Mouse (Mus musculus): ENCODE results near the gene Adam11. TPM values are rescaled to one million over a fixed set of nuclear protein-coding genes. Genes with fewer than 3 reads are reported as not detected.
A peak's percentile ranks its signal among the peaks of the same experiment; 100 is the strongest.
"Not testable (repeated sequence)": the region's sequence is repeated elsewhere in the genome, so short reads cannot be mapped to it uniquely, and the experiment has no call there.

Adam11 gene
- 40.1 and 47.0 TPM in 2 replicates for polyA plus RNA-seq (2015; fragmentation: Nextera tagmentation; extraction: Ambion mirVana)

DNA sequence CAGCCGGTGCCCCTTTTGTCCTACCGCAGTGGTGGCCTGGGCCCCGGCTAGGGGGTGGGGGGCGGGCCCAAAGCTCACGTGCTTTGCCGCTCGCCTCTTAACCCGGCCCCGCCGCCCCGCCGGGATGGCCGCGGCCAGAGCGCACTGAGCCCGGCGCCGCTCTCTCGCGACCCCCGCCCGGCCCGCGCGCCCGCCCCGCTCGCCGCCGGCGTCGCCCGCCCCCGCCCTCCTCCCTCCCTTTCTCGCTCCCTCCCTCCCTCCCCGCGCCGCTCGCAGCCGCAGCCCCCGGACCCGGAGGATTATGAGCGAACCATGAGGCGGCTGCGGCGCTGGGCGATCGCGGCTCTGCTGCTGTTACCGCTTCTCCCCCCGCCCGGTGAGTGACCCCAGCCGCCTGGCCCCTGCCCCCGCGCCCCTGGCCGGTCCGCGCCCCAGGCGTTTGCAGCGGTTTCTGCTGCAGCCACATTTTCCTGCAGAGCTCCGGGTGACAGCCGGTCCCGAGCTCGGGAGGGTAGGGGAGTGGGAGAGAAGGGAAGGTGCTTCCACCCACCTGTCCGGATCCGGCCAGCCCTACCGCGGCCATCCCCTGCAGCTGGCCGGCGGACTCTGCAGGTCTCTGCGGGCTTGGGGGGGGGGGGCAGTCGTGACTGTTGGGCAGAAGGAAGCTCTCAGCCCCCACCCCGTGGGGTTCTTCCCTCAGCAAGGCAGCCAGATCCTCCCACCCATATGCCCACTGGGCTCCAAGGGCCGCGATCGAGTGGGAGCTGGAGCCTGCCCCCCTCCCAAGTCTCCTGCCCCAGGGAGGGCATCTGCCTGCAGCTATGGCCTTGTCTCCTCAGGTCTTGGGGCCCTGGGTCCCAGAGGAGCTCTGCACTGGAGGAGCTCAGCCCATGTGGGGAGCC is at the start of gene Adam11:
Gene Adam11 (plus strand): TSS at position 131 of the 902 bp plus-strand sequence.
- Histone ChIP-seq H3K27me3 (peaks cover 13% of the 10 kb centered on the region), H3K9ac (peak within 1 kb of the TSS; percentile 94), H3K4me3 (peak within 1 kb of the TSS; percentile 72), H3K4me1 (replicated peaks) (peaks cover 26% of the 10 kb centered on the region), H3K4me2 (peak within 1 kb of the TSS; percentile 96), H3K27ac (replicated peaks) (peak within 1 kb of the TSS; percentile 87), H3K9me3 (no peaks in the 10 kb centered on the region), H3K36me3 (no peaks in the 10 kb centered on the region)
- peak; percentile 55; the same call in 1 of the 2 replicates for ATAC-seq (ENCODE audit: low read depth)
- under 1% methylated on average over 40 of the region's 76 CpGs for WGBS

DNA sequence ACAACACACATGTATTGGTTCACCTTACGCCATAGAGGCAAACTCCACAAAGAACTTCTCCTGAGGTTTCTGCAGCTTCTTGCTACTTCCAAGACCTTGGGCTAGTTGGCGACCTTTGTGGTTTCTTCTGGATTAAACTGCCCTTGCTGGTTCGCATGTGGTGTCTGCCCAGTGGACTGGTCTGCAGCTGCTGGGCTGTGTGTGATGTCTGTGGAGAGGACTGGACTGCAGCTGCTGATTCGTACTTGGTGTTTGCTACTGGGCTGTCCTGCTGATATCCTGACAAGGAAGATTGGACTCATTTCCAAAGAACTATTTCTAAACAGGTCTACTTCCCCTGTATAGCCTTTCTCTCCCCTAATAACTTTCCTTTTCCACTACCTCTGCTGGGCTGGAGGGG is 48.8 kb upstream of the Adam11 start:
- Histone ChIP-seq H3K27ac (replicated peaks) (no peak overlapping the region), H3K36me3 (no peaks in the 10 kb centered on the region), H3K4me1 (replicated peaks) (no peaks in the 10 kb centered on the region), H3K4me3 (no peak overlapping the region), H3K9ac (no peak overlapping the region), H3K9me3 (peaks cover 2% of the 10 kb centered on the region; the same call in 1 of the 2 replicates), H3K27me3 (no peaks in the 10 kb centered on the region), H3K4me2 (no peak overlapping the region)
- no peak for ATAC-seq (ENCODE audit: low read depth)
- WGBS = 95% methylated on average over 4 of the region's 4 CpGs

- H3K36me3 ChIP-seq; H3K9me3 ChIP-seq; ATAC-seq (ENCODE audit: low read depth); H3K9ac ChIP-seq; H3K27ac ChIP-seq (replicated peaks); H3K4me3 ChIP-seq; H3K4me1 ChIP-seq (replicated peaks); H3K27me3 ChIP-seq; H3K4me2 ChIP-seq: not testable (repeated sequence)
- WGBS = 87% methylated on average over 2 of the region's 2 CpGs
Measured at GRCm38 (mm10) chr11:102714578-102714977, 46.7 kb upstream of the Adam11 start.

- 75% methylated on average over 7 of the region's 7 CpGs for whole genome bisulfite sequencing
- H3K36me3 ChIP-seq = no peaks in the 10 kb centered on the region
- no peak overlapping the region for H3K27ac ChIP-seq (replicated peaks)
- no peaks in the 10 kb centered on the region for H3K4me1 ChIP-seq (replicated peaks)
- ATAC-seq (ENCODE audit: low read depth) = no peak
- no peak overlapping the region for H3K4me3 ChIP-seq
- H3K9me3 ChIP-seq = peaks cover 5% of the 10 kb centered on the region
- H3K9ac ChIP-seq = no peak overlapping the region
- no peaks in the 10 kb centered on the region for H3K27me3 ChIP-seq
- H3K4me2 ChIP-seq = no peak overlapping the region
Measured at GRCm38 (mm10) chr11:102716135-102716534, 45.1 kb upstream of the Adam11 start.

GRCm38 (mm10) chr11:102725574-102725973 is 35.7 kb upstream of the Adam11 start:
- H3K4me2 ChIP-seq = no peak overlapping the region
- no peaks in the 10 kb centered on the region for H3K4me1 ChIP-seq (replicated peaks)
- no peaks in the 10 kb centered on the region for H3K27me3 ChIP-seq
- H3K27ac ChIP-seq (replicated peaks) = no peak overlapping the region
- ATAC-seq (ENCODE audit: low read depth) = no peak
- no peaks in the 10 kb centered on the region for H3K9me3 ChIP-seq
- WGBS = 42% methylated on average over 3 of the region's 3 CpGs
- H3K9ac ChIP-seq = no peak overlapping the region
- H3K4me3 ChIP-seq = no peak overlapping the region
- H3K36me3 ChIP-seq = no peaks in the 10 kb centered on the region

DNA sequence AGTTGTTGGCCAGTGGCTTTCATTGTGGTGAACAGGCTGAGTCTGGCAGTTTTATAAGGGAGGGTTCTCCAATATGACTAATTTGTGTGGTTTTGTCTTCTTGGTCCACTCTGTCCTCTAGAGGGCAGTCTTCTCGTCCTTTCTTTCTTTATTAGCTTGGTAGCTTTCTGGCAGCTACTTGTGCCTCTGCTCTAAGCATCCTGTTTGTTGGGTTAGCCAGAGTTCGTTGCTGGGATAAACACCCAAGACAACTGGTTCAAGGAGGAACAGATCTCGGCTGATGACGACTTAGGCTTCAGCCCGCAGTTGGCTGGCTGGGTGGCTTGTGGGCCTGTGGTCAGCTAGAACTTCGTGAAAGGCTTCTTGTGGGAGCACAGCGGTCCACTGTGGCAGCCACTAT is 32.6 kb upstream of the Adam11 start:
- Histone ChIP-seq H3K4me2 (no peak overlapping the region), H3K27me3 (no peaks in the 10 kb centered on the region), H3K4me3 (no peak overlapping the region), H3K9ac (no peak overlapping the region), H3K9me3 (no peaks in the 10 kb centered on the region), H3K4me1 (replicated peaks) (no peaks in the 10 kb centered on the region), H3K27ac (replicated peaks) (no peak overlapping the region), H3K36me3 (no peaks in the 10 kb centered on the region)
- no peak for ATAC-seq (ENCODE audit: low read depth)
- WGBS = 42% methylated on average over 7 of the region's 7 CpGs

DNA sequence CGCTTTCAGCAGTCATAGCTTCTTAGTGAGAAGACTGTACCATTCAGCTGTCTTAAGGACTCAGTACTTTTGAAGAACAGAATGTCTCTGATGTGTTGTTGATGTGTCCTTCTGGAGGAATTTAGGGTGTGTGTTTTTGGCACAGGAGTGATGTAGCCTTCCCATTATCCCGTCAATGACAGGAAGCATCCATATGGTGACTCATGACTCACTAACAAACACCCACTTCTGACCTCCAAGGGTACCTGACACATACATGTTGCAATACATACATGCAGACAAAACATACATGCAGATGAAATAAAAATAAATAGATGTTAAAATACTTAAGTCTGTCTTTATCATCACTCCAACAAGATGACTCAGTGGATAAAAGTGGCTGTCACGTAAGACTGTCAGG is 31.4 kb upstream of the Adam11 start:
- no peak overlapping the region for H3K27ac ChIP-seq (replicated peaks)
- no peaks in the 10 kb centered on the region for H3K27me3 ChIP-seq
- 81% methylated on average over 3 of the region's 3 CpGs for WGBS
- H3K4me2 ChIP-seq = no peak overlapping the region
- no peaks in the 10 kb centered on the region for H3K36me3 ChIP-seq
- no peak for ATAC-seq (ENCODE audit: low read depth)
- no peaks in the 10 kb centered on the region for H3K9me3 ChIP-seq
- no peak overlapping the region for H3K9ac ChIP-seq
- no peaks in the 10 kb centered on the region for H3K4me1 ChIP-seq (replicated peaks)
- no peak overlapping the region for H3K4me3 ChIP-seq

DNA sequence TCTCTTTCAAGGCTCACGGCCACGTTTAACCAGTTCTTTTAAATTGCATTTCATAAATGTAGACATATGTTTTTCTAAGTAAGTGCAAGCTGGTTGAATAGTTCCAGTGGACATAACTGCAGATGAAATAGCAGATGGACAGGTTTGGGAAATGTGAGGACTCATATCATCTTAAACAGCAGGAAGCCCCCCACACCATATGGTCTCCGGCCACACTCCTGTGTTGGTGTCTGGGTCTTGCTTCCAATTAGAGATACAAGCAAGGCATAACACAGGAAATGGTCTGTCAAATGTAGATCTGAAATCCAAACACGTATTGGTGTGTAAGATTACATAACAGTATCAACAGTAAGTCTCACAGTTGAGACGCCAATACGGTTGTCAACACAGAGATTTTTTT is 29.9 kb upstream of the Adam11 start:
- WGBS = 88% methylated on average over 6 of the region's 6 CpGs
- no peak overlapping the region for H3K27ac ChIP-seq (replicated peaks)
- H3K9me3 ChIP-seq = no peaks in the 10 kb centered on the region
- no peak overlapping the region for H3K9ac ChIP-seq
- no peak overlapping the region for H3K4me2 ChIP-seq
- no peaks in the 10 kb centered on the region for H3K36me3 ChIP-seq
- H3K4me3 ChIP-seq = no peak overlapping the region
- no peaks in the 10 kb centered on the region for H3K4me1 ChIP-seq (replicated peaks)
- H3K27me3 ChIP-seq = no peaks in the 10 kb centered on the region
- no peak for ATAC-seq (ENCODE audit: low read depth)

DNA sequence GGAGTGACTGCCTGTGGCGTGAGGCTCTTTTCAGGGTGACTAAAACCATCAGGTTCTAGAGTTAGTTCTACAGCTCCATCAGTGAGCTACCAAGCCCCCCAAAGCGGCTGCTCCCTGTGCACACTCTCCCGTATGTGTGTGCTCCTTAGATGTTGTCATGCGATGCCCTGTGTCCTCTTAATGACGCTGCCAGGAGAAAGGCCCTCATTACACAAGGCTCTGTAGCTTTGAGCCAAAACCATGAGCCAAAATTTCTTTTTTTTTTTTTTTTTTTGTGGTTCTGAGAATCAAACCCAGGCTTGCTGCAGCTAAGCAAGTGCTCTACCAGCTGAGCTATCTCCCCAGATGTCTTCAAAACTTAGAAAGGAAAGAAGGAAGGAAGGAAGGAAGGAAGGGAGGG is 28.1 kb upstream of the Adam11 start:
- no peak for ATAC-seq (ENCODE audit: low read depth)
- no peak overlapping the region for H3K4me2 ChIP-seq
- no peak overlapping the region for H3K9ac ChIP-seq
- WGBS = 71% methylated on average over 5 of the region's 5 CpGs
- H3K9me3 ChIP-seq = no peaks in the 10 kb centered on the region
- no peak overlapping the region for H3K4me3 ChIP-seq
- no peaks in the 10 kb centered on the region for H3K36me3 ChIP-seq
- peaks cover 3% of the 10 kb centered on the region for H3K27me3 ChIP-seq
- no peaks in the 10 kb centered on the region for H3K4me1 ChIP-seq (replicated peaks)
- no peak overlapping the region for H3K27ac ChIP-seq (replicated peaks)

DNA sequence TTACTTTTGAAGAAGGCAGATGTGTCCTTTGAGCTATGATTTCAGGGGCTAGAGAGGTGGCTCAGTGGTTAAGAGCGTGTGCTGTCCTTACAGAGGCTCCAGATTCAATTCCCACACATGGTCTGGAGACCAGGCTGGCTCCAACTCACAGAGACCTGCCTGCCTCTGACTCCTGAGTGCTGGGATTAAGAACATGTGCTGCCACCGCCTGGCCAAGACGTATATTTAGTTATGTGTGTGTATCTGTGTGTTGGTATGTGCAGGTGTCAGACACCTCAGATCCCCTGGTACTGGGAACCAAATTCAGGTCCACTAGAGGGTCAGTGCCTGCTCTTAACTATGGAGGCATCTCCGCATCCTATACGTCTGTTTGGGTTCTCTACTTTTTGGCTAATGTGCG is 26.3 kb upstream of the Adam11 start:
- no peak overlapping the region for H3K4me2 ChIP-seq
- H3K9me3 ChIP-seq = no peaks in the 10 kb centered on the region
- 91% methylated on average over 6 of the region's 6 CpGs for WGBS
- H3K27me3 ChIP-seq = peaks cover 6% of the 10 kb centered on the region
- peaks cover 11% of the 10 kb centered on the region for H3K4me1 ChIP-seq (replicated peaks)
- H3K36me3 ChIP-seq = no peaks in the 10 kb centered on the region
- H3K27ac ChIP-seq (replicated peaks) = no peak overlapping the region
- H3K4me3 ChIP-seq = no peak overlapping the region
- no peak for ATAC-seq (ENCODE audit: low read depth)
- H3K9ac ChIP-seq = no peak overlapping the region

DNA sequence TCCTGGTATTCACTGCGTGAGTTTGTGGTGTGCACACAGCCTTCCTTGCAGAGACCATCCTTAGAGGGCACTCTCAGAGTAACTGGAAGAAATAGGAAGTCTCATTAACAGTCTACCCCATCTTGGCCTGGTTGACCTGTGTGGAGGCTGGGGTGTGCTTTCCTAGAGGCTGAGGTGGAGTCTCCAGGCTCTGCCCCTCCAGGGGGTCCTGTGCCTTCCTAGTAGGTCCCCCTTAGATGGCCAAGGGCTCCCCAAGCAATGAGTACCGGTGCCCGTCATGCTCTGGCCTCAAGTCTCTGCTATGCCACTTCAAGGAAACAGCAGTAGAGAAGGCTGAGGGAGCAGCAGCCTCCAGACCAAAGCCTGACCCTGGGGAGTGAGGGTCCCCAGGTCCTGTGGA is 23.2 kb upstream of the Adam11 start:
- Histone ChIP-seq H3K27me3 (peaks cover 10% of the 10 kb centered on the region), H3K9ac (no peak overlapping the region), H3K4me1 (replicated peaks) (peaks cover 27% of the 10 kb centered on the region), H3K9me3 (no peaks in the 10 kb centered on the region), H3K36me3 (no peaks in the 10 kb centered on the region), H3K4me3 (no peak overlapping the region), H3K4me2 (no peak overlapping the region), H3K27ac (replicated peaks) (no peak overlapping the region)
- ATAC-seq (ENCODE audit: low read depth) = no peak
- 92% methylated on average over 3 of the region's 3 CpGs for WGBS

DNA sequence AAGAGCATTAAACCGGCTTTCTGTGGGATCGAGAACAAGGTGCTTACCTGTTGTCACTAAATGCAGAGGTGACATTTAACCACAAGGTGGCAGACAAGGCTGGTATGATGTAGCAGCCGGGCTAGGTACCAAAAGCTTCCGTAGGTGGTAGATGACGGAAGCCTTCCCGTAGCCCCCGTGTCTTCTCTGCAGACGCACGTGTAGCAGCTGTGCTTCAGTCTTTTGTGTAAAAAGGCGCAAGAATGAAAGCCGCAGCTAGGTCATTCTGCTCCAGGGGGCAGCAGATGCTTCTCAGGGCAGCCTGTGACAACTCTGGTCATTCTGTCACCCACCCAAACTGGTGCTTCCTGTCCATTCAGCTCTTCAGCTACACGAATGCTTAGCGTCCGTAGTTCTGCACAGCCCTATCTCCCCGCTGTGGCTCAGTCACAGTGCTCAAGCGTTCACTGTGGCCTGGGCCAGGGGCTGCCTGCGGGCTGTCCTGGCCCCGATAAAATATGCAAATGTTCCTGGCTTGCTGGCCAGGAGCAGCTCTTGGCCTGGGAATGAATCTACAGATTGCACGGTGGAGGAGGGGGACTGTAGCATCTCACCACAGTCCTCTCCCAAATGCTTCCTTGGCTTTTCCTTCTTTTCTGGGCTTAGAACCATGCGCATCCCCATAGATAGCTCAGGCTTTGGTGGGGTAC is 21.8 kb upstream of the Adam11 start:
- Histone ChIP-seq H3K27me3 (peaks cover 10% of the 10 kb centered on the region), H3K4me3 (peak overlapping the region; percentile 24), H3K4me2 (peak overlapping the region; percentile 59), H3K4me1 (replicated peaks) (peaks cover 27% of the 10 kb centered on the region), H3K9ac (peak overlapping the region; percentile 64), H3K36me3 (no peaks in the 10 kb centered on the region), H3K27ac (replicated peaks) (peak overlapping the region; percentile 57), H3K9me3 (no peaks in the 10 kb centered on the region)
- WGBS = 5% methylated on average over 20 of the region's 20 CpGs
- ATAC-seq (ENCODE audit: low read depth) = peak; percentile 88
